Mouse (Mus musculus) lung, postnatal 10 days (tissue): ENCODE measurements around the gene Srprb.

Experiments used
- DNase-seq: peaks from one replicate; pipeline ENCODE4 v3.0.0; 2021

Srprb gene

DNA sequence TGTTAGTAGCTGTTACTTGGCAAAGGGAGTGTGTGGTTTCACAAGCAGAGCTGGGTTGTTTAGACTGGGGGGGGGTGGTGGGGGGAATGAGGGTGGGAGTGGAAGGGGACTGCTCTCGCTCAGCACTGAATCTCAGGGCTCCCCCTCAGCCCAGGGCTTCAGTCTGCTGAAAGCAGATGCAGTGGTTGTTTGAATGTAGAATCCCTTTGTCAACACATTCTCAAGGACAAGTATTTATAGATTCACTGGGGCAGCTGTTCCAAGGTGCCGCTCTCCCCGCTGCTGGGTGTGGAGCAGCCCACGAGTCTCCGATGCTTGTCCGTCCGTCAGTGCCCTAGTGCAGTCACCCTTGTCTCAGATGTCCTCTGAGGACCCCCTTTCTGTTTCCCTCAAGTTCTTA, 60.7 kb downstream of the Srprb start:
- DNase-seq = no peak

DNA sequence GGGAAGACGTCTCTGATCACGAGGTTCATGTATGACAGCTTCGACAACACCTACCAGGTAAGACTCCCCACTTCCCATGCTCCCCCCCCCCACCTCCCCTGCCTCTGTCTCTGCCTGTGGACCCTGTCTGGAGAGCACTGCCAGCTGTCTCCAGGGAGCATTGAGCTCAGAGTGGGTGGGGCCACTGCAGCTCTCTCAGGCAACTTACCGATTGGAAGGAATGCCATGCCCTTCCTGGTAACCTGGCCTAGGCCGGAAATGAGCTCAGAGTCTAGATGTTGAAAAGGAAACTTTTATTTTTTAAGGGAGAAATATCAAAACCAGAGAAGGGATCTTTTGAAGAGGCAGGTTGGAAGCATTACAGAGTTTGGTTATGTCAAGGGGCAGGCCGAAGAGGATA, 61.6 kb downstream of the Srprb start:
- DNase-seq = no peak

DNA sequence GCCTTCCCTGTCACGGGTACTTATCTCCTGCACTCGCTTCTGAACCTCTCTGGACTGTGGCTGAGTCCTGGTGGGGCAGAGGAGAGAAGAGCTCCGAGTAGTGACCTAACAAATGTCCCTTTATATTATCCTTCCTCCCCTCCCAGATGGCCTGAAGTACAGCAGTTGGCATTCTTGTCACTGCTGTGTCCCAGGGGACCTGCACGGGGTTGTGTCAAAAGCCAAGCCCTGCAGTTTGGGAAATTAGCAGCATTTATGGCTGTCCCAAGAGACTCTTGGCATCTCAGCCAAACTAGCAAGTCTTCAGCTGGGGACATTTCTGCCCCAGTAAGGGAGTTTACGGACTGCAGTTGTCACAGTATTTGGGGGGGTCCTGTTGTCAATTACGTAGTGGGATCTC, 62.5 kb downstream of the Srprb start:
- no peak for DNase-seq
